Mouse (Mus musculus) lung, postnatal 10 days (tissue): ENCODE data around the gene Crb3.

Source experiments
- DNase-seq: peaks from one replicate; pipeline ENCODE4 v3.0.0; 2021

The Crb3 gene

DNA sequence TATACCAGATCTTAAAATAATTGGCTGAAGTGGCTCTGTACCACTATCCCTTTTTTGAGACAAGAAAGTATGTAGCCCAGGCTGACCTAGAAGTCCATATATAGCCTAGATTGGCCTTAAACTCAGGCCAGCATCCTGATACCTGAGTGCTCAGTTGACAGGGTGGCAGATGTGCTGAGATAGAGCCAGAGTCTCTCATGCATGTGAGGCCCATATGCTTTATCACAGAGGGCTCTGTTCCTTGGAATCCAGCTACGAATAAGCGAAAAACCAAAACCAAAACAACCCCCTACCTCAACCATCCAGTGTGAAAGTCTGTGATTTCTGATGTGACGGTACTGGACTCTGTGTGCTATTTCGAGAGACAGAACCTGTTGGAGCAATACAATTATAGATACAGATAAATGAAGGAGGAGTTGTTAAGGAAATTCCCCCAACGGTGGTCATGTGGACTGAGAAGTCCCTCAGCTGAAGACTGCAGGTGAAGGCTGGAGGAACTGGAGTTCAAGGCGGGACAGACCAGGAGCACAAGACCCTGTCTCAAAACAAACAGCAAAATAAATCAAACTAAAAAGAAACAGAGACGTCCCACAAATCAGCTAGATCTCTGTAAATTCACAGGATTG lies 49.2 kb downstream of the Crb3 start:
- no peak for DNase-seq

DNA sequence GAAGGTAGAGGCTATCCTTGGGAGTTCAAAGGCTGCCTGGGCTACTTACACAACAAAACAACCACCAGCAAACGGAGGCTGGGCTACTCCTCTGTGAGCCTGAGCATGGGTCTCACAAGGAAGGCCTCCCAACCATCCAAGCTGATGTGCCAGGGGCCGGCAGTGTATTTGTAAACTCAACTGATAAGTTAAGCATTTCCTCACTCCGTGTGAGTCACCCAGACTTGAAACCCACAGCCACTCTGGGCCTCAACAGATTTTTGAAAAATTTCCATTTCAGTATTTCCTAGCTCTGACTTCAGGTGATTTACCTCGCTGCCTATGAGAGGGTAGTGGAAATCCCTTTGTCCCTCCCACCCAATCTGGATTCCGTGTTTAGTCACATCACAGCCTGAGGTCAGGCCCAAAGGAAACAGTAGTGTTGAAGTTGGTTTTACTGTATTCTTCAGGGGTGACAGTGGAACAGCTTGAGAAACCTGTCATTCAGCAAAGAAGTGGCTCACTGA lies 49.8 kb downstream of the Crb3 start:
- no peak for DNase-seq

GRCm38 (mm10) chr17:57110005-57110404 lies 51.1 kb downstream of the Crb3 start:
- no peak for DNase-seq

- no peak for DNase-seq
Measured at GRCm38 (mm10) chr17:57112768-57113474, 54.0 kb downstream of the Crb3 start.
